ENCODE assay signal across 25 mouse cellular contexts in genomic region chr15:97345917-97346316, GRCm38 (mm10).
DNase-seq lines count a peak whose midpoint lies in the region; ATAC-seq and TF ChIP-seq lines count a peak whose summit lies in the region.
"Had no signal": no experiment of that assay in that cellular context is flagged by ENCODE, and none has a peak within 500 bp of the region (broad histone marks: within the 10 kb centered on the region; RNA-seq: fewer than 3 reads in every experiment).

No protein-coding gene starts in this region.

- no peaks in the 10 kb centered on the region for H3K36me3 ChIP-seq in forebrain, embryonic 11.5 days (ENCODE audit: control insufficient read depth, insufficient read depth, low read length)
- no peaks in the 10 kb centered on the region for H3K36me3 ChIP-seq in forebrain, embryonic 16.5 days (ENCODE audit: control insufficient read depth, insufficient read depth)
- H3K36me3 ChIP-seq in MEL (ENCODE audit: control insufficient read depth in 1 of 2, insufficient read depth in 2 of 2, low read length in 2 of 2) = peaks cover 0 to 27% of the 10 kb centered on the region in 2 experiments; a peak in 2 of 4 replicates
- H3K36me3 ChIP-seq in stomach, postnatal 0 days (ENCODE audit: control insufficient read depth, insufficient read depth, low read length) = no peaks in the 10 kb centered on the region
- no peaks in the 10 kb centered on the region for H3K36me3 ChIP-seq in limb, embryonic 10.5 days
- H3K36me3 ChIP-seq: embryonic facial prominence, embryonic 15.5 days; forebrain, embryonic 10.5 days; forebrain, embryonic 15.5 days; heart, embryonic 10.5 days had no signal

- H3K27ac ChIP-seq in forebrain, embryonic 11.5 days (ENCODE audit: low read depth, low read length) = no peak overlapping the region
- H3K27ac ChIP-seq in forebrain, embryonic 16.5 days (ENCODE audit: low read length) = no peak overlapping the region
- H3K27ac ChIP-seq in MEL (ENCODE audit: control insufficient read depth, low read depth, low read length) = no peak overlapping the region
- H3K27ac ChIP-seq in stomach, postnatal 0 days (replicated peaks) = no peak overlapping the region
- no peak overlapping the region for H3K27ac ChIP-seq in limb, embryonic 10.5 days
- H3K27ac ChIP-seq: embryonic facial prominence, embryonic 15.5 days; forebrain, embryonic 10.5 days; forebrain, embryonic 15.5 days; heart, embryonic 10.5 days; hindbrain, embryonic 13.5 days; hindbrain, postnatal 0 days had no signal

- no peak overlapping the region for H3K4me3 ChIP-seq in forebrain, embryonic 11.5 days (ENCODE audit: low read depth, low read length)
- H3K4me3 ChIP-seq in forebrain, embryonic 16.5 days (replicated peaks; ENCODE audit: low read length) = no peak overlapping the region
- no peak overlapping the region for H3K4me3 ChIP-seq in MEL (ENCODE audit: control insufficient read depth in 1 of 2, insufficient read depth in 1 of 2, low read depth in 2 of 2, low read length in 2 of 2)
- H3K4me3 ChIP-seq in stomach, postnatal 0 days (ENCODE audit: low read depth, low read length) = no peak overlapping the region
- H3K4me3 ChIP-seq in limb, embryonic 10.5 days = no peak overlapping the region
- H3K4me3 ChIP-seq: embryonic facial prominence, embryonic 15.5 days; erythroblast, embryonic 14.5 days; forebrain, embryonic 10.5 days; forebrain, embryonic 15.5 days; heart, embryonic 10.5 days; hindbrain, embryonic 13.5 days had no signal

- DNase-seq in forebrain, embryonic 11.5 days (ENCODE audit: low spot score) = peak; percentile 40
- DNase-seq in testis, postnatal 14 days (ENCODE audit: low spot score) = peak; percentile 59
- DNase-seq in testis, postnatal 10 days (ENCODE audit: low spot score) = no peak
- DNase-seq in MEL (ENCODE audit: low read depth, low spot score) = peak; percentile 54
- no peak for DNase-seq in gastrocnemius, postnatal 14 days
- DNase-seq in stomach, postnatal 0 days (ENCODE audit: low spot score) = no peak
- DNase-seq in limb, embryonic 10.5 days (ENCODE audit: low spot score) = no peak
- DNase-seq: adrenal gland, postnatal 10 days; cerebellum, adult 11 months; cerebellum, adult 8-10 months; cerebellum, postnatal 36 days; embryo, embryonic 11 days; gastrocnemius, postnatal 25 days; heart, postnatal 10 days; heart, postnatal 4 days; kidney, adult 11 months had no signal

- no peak overlapping the region for H3K4me2 ChIP-seq in forebrain, embryonic 11.5 days (ENCODE audit: low read depth, low read length, severe bottlenecking)
- no peak overlapping the region for H3K4me2 ChIP-seq in forebrain, embryonic 16.5 days (ENCODE audit: low read length)
- no peak overlapping the region for H3K4me2 ChIP-seq in stomach, postnatal 0 days (replicated peaks; ENCODE audit: low read depth)
- H3K4me2 ChIP-seq: embryonic facial prominence, embryonic 15.5 days; forebrain, embryonic 15.5 days; hindbrain, embryonic 13.5 days had no signal

- TF ChIP-seq RAD21 in MEL (IDR thresholded peaks at IDR 0.05; ENCODE audit: low read depth, low read length) = no peak

- no peaks in the 10 kb centered on the region; the same call in 1 of the 2 replicates for H3K9me3 ChIP-seq in forebrain, embryonic 11.5 days (ENCODE audit: control insufficient read depth, low read length)
- H3K9me3 ChIP-seq in forebrain, embryonic 16.5 days (ENCODE audit: control insufficient read depth, low read length) = no peaks in the 10 kb centered on the region
- H3K9me3 ChIP-seq in MEL (replicated peaks; ENCODE audit: insufficient read depth, low read length) = no peaks in the 10 kb centered on the region
- no peaks in the 10 kb centered on the region for H3K9me3 ChIP-seq in stomach, postnatal 0 days (ENCODE audit: control insufficient read depth, low read length)
- no peaks in the 10 kb centered on the region for H3K9me3 ChIP-seq in limb, embryonic 10.5 days (replicated peaks)
- H3K9me3 ChIP-seq: embryonic facial prominence, embryonic 15.5 days; forebrain, embryonic 15.5 days; heart, embryonic 10.5 days had no signal

- no peaks in the 10 kb centered on the region for H3K4me1 ChIP-seq in forebrain, embryonic 11.5 days (replicated peaks; ENCODE audit: control insufficient read depth, insufficient read depth, low read length)
- no peaks in the 10 kb centered on the region for H3K4me1 ChIP-seq in forebrain, embryonic 16.5 days (replicated peaks; ENCODE audit: control insufficient read depth, insufficient read depth, low read length)
- peaks cover 22 to 42% of the 10 kb centered on the region in 2 experiments for H3K4me1 ChIP-seq in MEL (ENCODE audit: control insufficient read depth in 1 of 2, insufficient read depth in 2 of 2, low read length in 2 of 2)
- H3K4me1 ChIP-seq in stomach, postnatal 0 days (replicated peaks; ENCODE audit: control insufficient read depth, insufficient read depth) = peaks cover 2% of the 10 kb centered on the region; the same call in 1 of the 2 replicates
- H3K4me1 ChIP-seq in limb, embryonic 10.5 days = 0 out of 2 replicates have a peak, but pooled peaks cover 5% of the 10 kb centered on the region
- H3K4me1 ChIP-seq: embryonic facial prominence, embryonic 15.5 days; forebrain, embryonic 10.5 days; forebrain, embryonic 15.5 days; hindbrain, embryonic 13.5 days had no signal

- TF ChIP-seq CTCF in MEL (IDR thresholded peaks at IDR 0.05 in 2 of 3, conservative IDR thresholded peaks at IDR 0.05 in 1 of 3; ENCODE audit: control insufficient read depth in 1 of 3, insufficient read depth in 1 of 3, low read depth in 2 of 3, low read length in 3 of 3, poor library complexity in 1 of 3, severe bottlenecking in 1 of 3) = no peak
- no peak for TF ChIP-seq CTCF in stomach, postnatal 0 days (IDR thresholded peaks at IDR 0.05; ENCODE audit: low read depth)

- no peaks in the 10 kb centered on the region; the same call in 1 of the 2 replicates for H3K79me2 ChIP-seq in MEL (ENCODE audit: control insufficient read depth, insufficient read depth, low read length, poor library complexity)

- no peaks in the 10 kb centered on the region for H3K27me3 ChIP-seq in forebrain, embryonic 11.5 days (ENCODE audit: control insufficient read depth, insufficient read depth, low read length)
- no peaks in the 10 kb centered on the region for H3K27me3 ChIP-seq in forebrain, embryonic 16.5 days (replicated peaks; ENCODE audit: control insufficient read depth, insufficient read depth, low read length)
- H3K27me3 ChIP-seq in MEL (ENCODE audit: control insufficient read depth in 1 of 2, insufficient read depth in 2 of 2, low read length in 2 of 2) = no peaks in the 10 kb centered on the region
- no peaks in the 10 kb centered on the region for H3K27me3 ChIP-seq in stomach, postnatal 0 days (ENCODE audit: control insufficient read depth, insufficient read depth, low read length)
- H3K27me3 ChIP-seq in limb, embryonic 10.5 days (ENCODE audit: low read depth, poor library complexity, severe bottlenecking) = no peaks in the 10 kb centered on the region
- H3K27me3 ChIP-seq: CH12.LX; embryonic facial prominence, embryonic 15.5 days; forebrain, embryonic 15.5 days; hindbrain, embryonic 13.5 days had no signal

- intact Hi-C loops in gastrocnemius, postnatal 14 days (cut with DNase I; ENCODE audit: low total_unique reads) = no loop called here

- no peak for ATAC-seq in forebrain, embryonic 11.5 days (replicated peaks; ENCODE audit: low FRiP score)
- ATAC-seq in forebrain, embryonic 16.5 days = no peak
- ATAC-seq in stomach, postnatal 0 days (ENCODE audit: low FRiP score, low TSS enrichment) = no peak
- ATAC-seq: forebrain, embryonic 15.5 days; hindbrain, postnatal 0 days had no signal

- no peak for TF ChIP-seq EP300 in MEL (IDR thresholded peaks at IDR 0.05; ENCODE audit: low read depth in 1 of 2, low read length in 2 of 2)
- no peak for TF ChIP-seq EP300 in stomach, postnatal 0 days (optimal IDR thresholded peaks at IDR 0.05)

- WGBS in forebrain, embryonic 11.5 days = 79% methylated on average over 6 of the region's 6 CpGs
- 80% methylated on average over 6 of the region's 6 CpGs for WGBS in forebrain, embryonic 16.5 days
- 87% methylated on average over 6 of the region's 6 CpGs for WGBS in stomach, postnatal 0 days
- WGBS in limb, embryonic 10.5 days = 73% methylated on average over 6 of the region's 6 CpGs

- no peak overlapping the region for H3K9ac ChIP-seq in forebrain, embryonic 11.5 days (ENCODE audit: low read length)
- no peak overlapping the region for H3K9ac ChIP-seq in forebrain, embryonic 16.5 days (replicated peaks; ENCODE audit: low read depth, low read length)
- no peak overlapping the region for H3K9ac ChIP-seq in MEL (ENCODE audit: control insufficient read depth, low read depth, low read length, poor library complexity, severe bottlenecking)
- H3K9ac ChIP-seq in stomach, postnatal 0 days (ENCODE audit: low read length) = no peak overlapping the region
- H3K9ac ChIP-seq: embryonic facial prominence, embryonic 15.5 days; forebrain, embryonic 15.5 days; hindbrain, embryonic 13.5 days had no signal

- no peak for TF ChIP-seq POLR2A in MEL (IDR thresholded peaks at IDR 0.05; ENCODE audit: control insufficient read depth in 1 of 2, insufficient read depth in 1 of 2, low read depth in 1 of 2, low read length in 2 of 2, poor library complexity in 1 of 2)

TF ChIP-seq in MEL, 35 proteins besides CTCF, POLR2A, EP300 and RAD21 (continues in another document):
- TF ChIP-seq POLR2AphosphoS2 (IDR thresholded peaks at IDR 0.05; ENCODE audit: low read length) = no peak
- no peak for TF ChIP-seq GABPA (IDR thresholded peaks at IDR 0.05; ENCODE audit: low read depth, low read length)
- no peak for TF ChIP-seq SIN3A (IDR thresholded peaks at IDR 0.05; ENCODE audit: low read length)
- no peak for TF ChIP-seq MAX (IDR thresholded peaks at IDR 0.05; ENCODE audit: low read length)
- no peak for TF ChIP-seq TAL1 (IDR thresholded peaks at IDR 0.05; ENCODE audit: low read length)
- no peak for TF ChIP-seq MAFK (IDR thresholded peaks at IDR 0.05; ENCODE audit: borderline replicate concordance, low read depth, low read length)
- no peak for TF ChIP-seq USF2 (IDR thresholded peaks at IDR 0.05; ENCODE audit: borderline replicate concordance in 1 of 2, insufficient read depth in 1 of 2, low read depth in 1 of 2, low read length in 2 of 2)
- TF ChIP-seq ZMIZ1 (IDR thresholded peaks at IDR 0.05; ENCODE audit: low read depth, low read length) = no peak
- TF ChIP-seq POLR2AphosphoS5 (IDR thresholded peaks at IDR 0.05; ENCODE audit: borderline replicate concordance, low read depth, low read length) = no peak
- no peak for TF ChIP-seq SMC3 (IDR thresholded peaks at IDR 0.05; ENCODE audit: low read depth, low read length)
- TF ChIP-seq ZC3H11A (IDR thresholded peaks at IDR 0.05; ENCODE audit: low read depth, low read length) = no peak
- no peak for TF ChIP-seq MAZ (IDR thresholded peaks at IDR 0.05; ENCODE audit: low read depth, low read length)
- no peak for TF ChIP-seq USF1 (IDR thresholded peaks at IDR 0.05; ENCODE audit: low read depth, low read length)
- TF ChIP-seq NRF1 (IDR thresholded peaks at IDR 0.05; ENCODE audit: insufficient read depth, low read depth, low read length, poor library complexity, severe bottlenecking) = no peak
- no peak for TF ChIP-seq MEF2A (IDR thresholded peaks at IDR 0.05; ENCODE audit: extremely low read depth, insufficient replicate concordance, low read depth, low read length, poor library complexity, severe bottlenecking)
- no peak for TF ChIP-seq KAT2A (conservative IDR thresholded peaks at IDR 0.05; ENCODE audit: low read depth, low read length)

Comparison
In these comparisons a context has a peak if more than half of its experiments do, and no peak if none do; other contexts are left out.
1. DNase-seq: peak in forebrain, embryonic 11.5 days (single experiment), testis, postnatal 14 days (single experiment) and MEL (single experiment); none in testis, postnatal 10 days (single experiment), gastrocnemius, postnatal 14 days (single experiment), stomach, postnatal 0 days (single experiment) and limb, embryonic 10.5 days (single experiment).